Mouse (Mus musculus): ENCODE measurements around the gene Abcb9. TPM values are rescaled to one million over a fixed set of nuclear protein-coding genes. Genes with fewer than 3 reads are reported as not detected.

Gene Abcb9
- polyA plus RNA-seq, 1 experiment from 2014 or later, result 4.7 TPM

DNA sequence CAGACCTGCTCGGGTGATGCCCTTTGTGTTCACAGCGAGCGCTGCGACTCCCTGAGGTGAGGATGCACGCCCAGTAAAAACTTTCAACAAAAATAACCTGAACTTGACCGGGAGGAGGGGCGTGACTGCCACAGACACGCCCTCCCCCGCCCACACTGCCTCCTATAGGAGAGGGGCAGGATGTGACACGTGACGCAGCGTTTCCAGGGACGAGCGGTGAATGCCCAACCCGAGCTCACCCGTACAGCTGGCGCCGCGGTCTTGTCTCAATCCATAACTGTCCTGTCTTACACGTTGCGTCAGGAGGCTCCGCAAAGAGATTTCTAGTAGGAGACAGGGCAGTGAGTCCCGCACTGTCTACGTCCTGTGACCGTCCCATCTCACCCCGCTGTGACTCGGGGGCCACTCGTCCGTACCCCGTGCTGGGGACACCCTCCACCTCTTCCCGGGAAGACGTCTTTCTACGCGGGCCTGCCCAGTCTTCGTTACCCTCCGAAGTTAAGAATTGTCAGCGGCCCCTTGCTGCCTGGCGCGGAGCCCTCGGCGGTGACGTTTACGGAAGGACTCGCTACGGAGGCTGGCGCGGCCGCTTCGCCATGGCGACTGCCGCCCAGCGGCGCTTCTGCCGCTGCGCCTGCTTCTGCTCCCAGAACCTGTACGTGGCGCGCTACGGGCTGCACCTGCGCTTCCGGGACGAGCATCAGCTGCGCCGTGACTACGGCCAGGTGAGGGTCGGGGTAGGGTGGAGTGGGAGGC is 16.3 kb upstream of the Abcb9 start, which contains the start of gene Ogfod2:
Ogfod2 (plus strand) TSS at position 556 of the 756 bp plus-strand sequence.
- Histone ChIP-seq H3K4me3 (replicated peaks) (peak within 1 kb of the TSS; percentile 82), H3K36me3 (peaks cover 5% of the 10 kb centered on the region), H3K9me3 (no peaks in the 10 kb centered on the region), H3K27me3 (no peaks in the 10 kb centered on the region), H3K27ac (peak within 1 kb of the TSS; percentile 88), H3K4me1 (replicated peaks) (peaks cover 33% of the 10 kb centered on the region), H3K4me2 (replicated peaks) (peak within 1 kb of the TSS; percentile 76), H3K9ac (replicated peaks) (peak within 1 kb of the TSS; percentile 81)
- peak; percentile 96 for ATAC-seq
- under 1% methylated on average over 66 of the region's 66 CpGs for WGBS

DNA sequence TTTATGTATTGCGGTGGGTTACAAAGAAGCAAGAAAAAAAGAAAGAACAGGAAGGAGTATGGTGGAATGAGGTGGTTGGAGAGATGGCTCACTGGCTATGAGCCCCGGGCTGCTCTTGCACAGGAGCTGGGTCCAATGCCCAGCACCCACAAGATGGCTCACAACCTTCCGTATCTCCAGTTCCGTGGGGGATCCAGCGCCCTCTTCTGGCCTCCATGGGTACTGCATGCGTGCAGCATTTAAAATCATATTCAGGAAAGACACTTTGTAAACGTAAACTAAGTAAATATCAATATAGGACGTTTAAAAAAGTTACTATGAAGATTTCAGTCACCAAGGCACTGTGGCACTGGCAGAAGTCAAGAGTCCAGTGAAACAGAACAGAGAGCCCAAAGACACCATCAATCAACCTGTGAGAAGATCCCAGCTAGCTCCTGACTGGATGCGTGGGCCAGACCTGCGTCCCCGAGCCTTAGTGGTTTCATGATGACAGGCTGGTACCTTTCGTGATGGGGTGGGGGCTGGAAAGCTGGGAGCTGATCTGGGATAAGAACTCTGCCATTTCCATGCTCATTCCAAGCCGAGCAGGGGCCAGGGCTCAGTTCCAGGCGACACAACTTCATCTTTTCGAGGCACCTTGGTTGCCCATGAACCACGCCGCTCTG is 15.6 kb upstream of the Abcb9 start:
- Histone ChIP-seq H3K27ac (peak overlapping the region; percentile 48), H3K4me2 (replicated peaks) (peak overlapping the region; percentile 76), H3K9me3 (no peaks in the 10 kb centered on the region), H3K4me3 (replicated peaks) (peak overlapping the region; percentile 82), H3K27me3 (no peaks in the 10 kb centered on the region), H3K4me1 (replicated peaks) (peaks cover 27% of the 10 kb centered on the region), H3K9ac (replicated peaks) (peak overlapping the region; percentile 81), H3K36me3 (peaks cover 5% of the 10 kb centered on the region)
- WGBS, result 27% methylated on average over 17 of the region's 17 CpGs
- ATAC-seq, result peak; percentile 32; the same call in 1 of the 2 replicates

DNA sequence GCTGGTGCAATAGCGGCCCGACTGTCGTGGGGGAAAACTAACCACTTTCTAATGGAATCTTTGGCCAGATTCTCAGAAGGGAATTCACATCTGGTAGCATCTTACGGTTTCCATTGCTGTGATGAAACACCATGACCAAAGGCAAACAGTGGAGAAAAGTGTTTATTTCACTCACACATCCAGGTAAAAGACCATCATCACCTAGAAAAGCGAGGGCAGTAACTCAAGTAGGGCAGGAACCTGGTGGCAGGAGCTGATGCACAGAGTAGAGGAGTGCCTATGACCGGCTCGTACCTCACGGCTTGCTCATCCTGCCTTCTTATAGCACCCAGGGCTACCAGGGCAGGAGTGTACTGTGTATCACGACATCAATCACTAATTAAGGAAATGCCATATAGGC is 8.0 kb upstream of the Abcb9 start:
- 95% methylated on average over 9 of the region's 9 CpGs for WGBS
- Histone ChIP-seq H3K9ac (replicated peaks) (no peak overlapping the region), H3K4me3 (replicated peaks) (no peak overlapping the region), H3K4me2 (replicated peaks) (no peak overlapping the region), H3K27me3 (no peaks in the 10 kb centered on the region), H3K36me3 (0 out of 2 replicates have a peak, but pooled peaks cover 3% of the 10 kb centered on the region), H3K4me1 (replicated peaks) (no peaks in the 10 kb centered on the region), H3K9me3 (no peaks in the 10 kb centered on the region), H3K27ac (no peak overlapping the region)
- no peak for ATAC-seq

DNA sequence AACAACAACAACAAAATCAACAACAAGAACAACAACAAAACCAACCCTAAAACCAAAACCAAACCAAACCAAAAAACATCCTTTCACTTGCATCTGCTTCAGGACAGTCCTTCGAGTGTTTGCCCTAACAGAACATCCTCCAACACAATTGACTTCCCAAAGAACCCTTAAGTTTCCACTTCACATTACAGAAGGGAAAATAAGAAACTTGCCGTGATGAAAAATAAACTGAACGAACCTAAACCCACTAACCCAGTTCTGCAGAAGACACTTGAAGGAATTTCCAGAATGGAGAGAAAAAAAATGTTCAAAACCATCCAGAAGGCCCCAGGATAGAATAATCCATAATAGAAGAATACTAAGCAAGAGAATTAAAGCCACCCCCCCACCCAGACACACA is 7.4 kb upstream of the Abcb9 start:
- ATAC-seq, result no peak

DNA sequence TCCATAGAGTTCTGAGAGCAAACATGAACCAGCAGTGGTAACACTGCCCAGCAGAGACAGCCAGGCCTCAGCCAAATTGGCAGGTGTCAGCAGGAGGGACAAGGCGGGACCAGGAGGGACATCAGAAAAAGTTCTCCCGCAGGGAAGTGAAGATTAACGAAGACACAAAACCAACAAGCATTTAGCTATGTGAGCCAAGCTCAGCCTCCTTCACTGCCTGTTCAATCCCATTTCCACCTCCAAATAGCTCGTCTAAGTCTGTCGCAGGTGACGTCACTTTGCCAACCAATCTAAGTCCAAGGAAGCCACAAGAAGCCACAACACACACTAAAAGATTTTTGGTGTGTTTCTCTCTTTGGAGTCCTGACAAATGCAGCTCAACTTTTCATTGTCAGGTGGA is 6.7 kb upstream of the Abcb9 start:
- 85% methylated on average over 6 of the region's 6 CpGs for WGBS
- Histone ChIP-seq H3K9ac (replicated peaks) (no peak overlapping the region), H3K4me3 (replicated peaks) (no peak overlapping the region), H3K4me2 (replicated peaks) (no peak overlapping the region), H3K9me3 (no peaks in the 10 kb centered on the region), H3K4me1 (replicated peaks) (no peaks in the 10 kb centered on the region), H3K36me3 (0 out of 2 replicates have a peak, but pooled peaks cover 3% of the 10 kb centered on the region), H3K27ac (no peak overlapping the region), H3K27me3 (no peaks in the 10 kb centered on the region)
- no peak for ATAC-seq

More for the DNA sequence above, 7.4 kb upstream of the Abcb9 start:
- no peaks in the 10 kb centered on the region for H3K4me1 ChIP-seq (replicated peaks)
- 0 out of 2 replicates have a peak, but pooled peaks cover 3% of the 10 kb centered on the region for H3K36me3 ChIP-seq
- H3K9me3 ChIP-seq, result no peaks in the 10 kb centered on the region
- H3K9ac ChIP-seq (replicated peaks), result no peak overlapping the region
- 84% methylated on average over 3 of the region's 3 CpGs for WGBS
- H3K4me3 ChIP-seq (replicated peaks), result no peak overlapping the region
- no peak overlapping the region for H3K4me2 ChIP-seq (replicated peaks)
- no peak overlapping the region for H3K27ac ChIP-seq
- no peaks in the 10 kb centered on the region for H3K27me3 ChIP-seq

DNA sequence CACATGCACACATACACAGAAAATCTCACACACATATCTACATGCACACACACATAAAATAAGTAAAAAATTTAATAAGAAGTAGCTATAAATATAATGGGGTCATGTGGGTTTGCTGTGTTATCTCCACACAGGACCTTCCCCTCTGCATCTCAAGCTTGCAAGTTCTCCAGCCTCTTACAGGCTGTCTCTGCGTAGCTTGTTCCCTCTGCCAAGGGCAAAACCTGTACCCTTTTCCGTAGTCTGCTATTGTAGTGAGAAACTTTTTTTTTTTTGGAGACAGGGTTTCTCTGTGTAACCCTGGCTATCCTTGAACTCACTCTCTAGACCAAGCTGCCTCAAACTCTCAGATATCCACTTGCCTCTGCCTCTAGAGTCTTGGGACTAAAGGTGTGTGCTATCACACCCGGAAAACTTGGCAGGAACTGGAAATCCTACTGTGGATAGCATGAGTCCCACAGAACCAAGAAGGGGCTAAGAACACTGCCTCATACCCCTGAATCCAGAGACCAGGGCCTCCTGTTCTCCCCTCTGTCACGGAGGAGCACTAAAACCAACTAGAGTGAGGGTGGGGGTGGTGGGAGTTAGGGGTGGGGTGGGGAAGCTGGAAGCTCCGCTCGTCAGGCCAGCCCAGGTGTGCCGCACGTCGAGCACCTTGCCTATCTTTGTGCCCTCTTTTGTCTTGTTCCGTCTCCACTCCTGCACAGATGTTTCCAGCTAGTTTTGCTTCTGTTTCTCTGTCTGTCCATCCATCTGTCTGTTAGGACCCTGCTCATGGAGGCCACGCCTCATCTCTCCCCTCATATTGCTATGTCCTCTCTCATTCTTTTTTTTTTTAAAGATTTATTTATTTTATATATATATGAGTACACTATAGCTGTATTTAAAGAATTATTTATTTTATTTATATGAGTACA is 4.8 kb upstream of the Abcb9 start:
- WGBS, result 91% methylated on average over 11 of the region's 11 CpGs

DNA sequence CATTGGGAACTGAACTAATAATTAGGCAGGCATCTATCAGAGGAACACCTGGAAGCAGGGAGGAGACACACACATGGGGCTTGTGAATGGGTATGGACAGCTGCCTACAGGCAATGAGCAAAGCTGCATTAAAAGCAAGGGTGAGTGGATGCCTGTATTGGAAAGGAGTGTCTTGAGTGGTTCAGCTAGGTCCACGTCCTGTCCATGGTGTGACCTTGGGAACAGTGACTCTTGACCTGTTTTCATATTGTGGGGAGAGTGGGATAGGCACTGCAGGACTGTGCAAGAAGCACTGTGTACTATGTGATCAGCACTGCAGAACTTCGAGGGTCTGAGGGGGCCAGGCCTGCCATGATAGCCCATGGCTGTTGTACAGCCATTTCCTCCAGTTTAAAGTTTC is 3.3 kb upstream of the Abcb9 start:
- no peaks in the 10 kb centered on the region for H3K36me3 ChIP-seq
- peaks cover 20% of the 10 kb centered on the region for H3K27me3 ChIP-seq
- no peak for ATAC-seq
- H3K4me2 ChIP-seq (replicated peaks), result no peak overlapping the region
- 85% methylated on average over 2 of the region's 2 CpGs for WGBS
- H3K9ac ChIP-seq (replicated peaks), result no peak overlapping the region
- peaks cover 12% of the 10 kb centered on the region for H3K4me1 ChIP-seq (replicated peaks)
- H3K4me3 ChIP-seq (replicated peaks), result no peak overlapping the region
- H3K27ac ChIP-seq, result no peak overlapping the region
- H3K9me3 ChIP-seq, result no peaks in the 10 kb centered on the region

More for the DNA sequence above, 4.8 kb upstream of the Abcb9 start:
- peaks cover 7% of the 10 kb centered on the region for H3K4me1 ChIP-seq (replicated peaks)
- no peak overlapping the region for H3K4me3 ChIP-seq (replicated peaks)
- H3K9ac ChIP-seq (replicated peaks), result no peak overlapping the region
- H3K9me3 ChIP-seq, result no peaks in the 10 kb centered on the region
- ATAC-seq, result no peak
- peaks cover 7% of the 10 kb centered on the region; the same call in 1 of the 2 replicates for H3K27me3 ChIP-seq
- no peak overlapping the region for H3K4me2 ChIP-seq (replicated peaks)
- H3K27ac ChIP-seq, result no peak overlapping the region
- H3K36me3 ChIP-seq, result 0 out of 2 replicates have a peak, but pooled peaks cover 3% of the 10 kb centered on the region

DNA sequence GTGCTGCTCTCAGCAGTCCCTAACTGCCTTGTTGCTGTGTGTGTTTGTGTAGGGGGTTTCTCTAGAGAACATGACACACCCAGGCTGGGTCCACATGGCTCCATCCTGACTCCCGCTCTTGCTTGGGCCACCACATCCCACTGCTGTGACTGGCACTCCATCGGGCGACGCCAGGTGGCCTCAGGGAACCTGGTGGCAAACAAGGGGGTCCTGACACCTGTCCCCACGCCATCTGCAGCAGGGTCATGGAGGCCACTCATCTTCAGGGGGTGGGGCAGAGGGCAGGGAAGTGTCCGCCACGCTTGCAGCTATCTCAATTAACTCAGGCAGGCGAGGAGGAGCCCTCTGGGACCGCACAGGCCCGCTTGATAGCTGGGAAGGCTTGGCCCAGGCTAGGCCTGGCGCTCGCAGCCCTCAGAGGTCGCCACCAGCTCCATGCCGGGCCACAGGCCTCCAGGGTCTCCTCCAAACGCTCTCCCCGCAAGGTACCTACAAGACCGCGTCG is 469 bp downstream of the Abcb9 start:
- H3K4me1 ChIP-seq (replicated peaks), result peaks cover 12% of the 10 kb centered on the region
- H3K9me3 ChIP-seq, result no peaks in the 10 kb centered on the region
- H3K27me3 ChIP-seq, result peaks cover 22% of the 10 kb centered on the region
- H3K4me2 ChIP-seq (replicated peaks), result peak overlapping the region; percentile 55
- no peaks in the 10 kb centered on the region for H3K36me3 ChIP-seq
- H3K27ac ChIP-seq, result no peak overlapping the region
- H3K9ac ChIP-seq (replicated peaks), result peak overlapping the region; percentile 26
- H3K4me3 ChIP-seq (replicated peaks), result peak overlapping the region; percentile 42
- WGBS, result 10% methylated on average over 19 of the region's 19 CpGs
- peak; percentile 74 for ATAC-seq

DNA sequence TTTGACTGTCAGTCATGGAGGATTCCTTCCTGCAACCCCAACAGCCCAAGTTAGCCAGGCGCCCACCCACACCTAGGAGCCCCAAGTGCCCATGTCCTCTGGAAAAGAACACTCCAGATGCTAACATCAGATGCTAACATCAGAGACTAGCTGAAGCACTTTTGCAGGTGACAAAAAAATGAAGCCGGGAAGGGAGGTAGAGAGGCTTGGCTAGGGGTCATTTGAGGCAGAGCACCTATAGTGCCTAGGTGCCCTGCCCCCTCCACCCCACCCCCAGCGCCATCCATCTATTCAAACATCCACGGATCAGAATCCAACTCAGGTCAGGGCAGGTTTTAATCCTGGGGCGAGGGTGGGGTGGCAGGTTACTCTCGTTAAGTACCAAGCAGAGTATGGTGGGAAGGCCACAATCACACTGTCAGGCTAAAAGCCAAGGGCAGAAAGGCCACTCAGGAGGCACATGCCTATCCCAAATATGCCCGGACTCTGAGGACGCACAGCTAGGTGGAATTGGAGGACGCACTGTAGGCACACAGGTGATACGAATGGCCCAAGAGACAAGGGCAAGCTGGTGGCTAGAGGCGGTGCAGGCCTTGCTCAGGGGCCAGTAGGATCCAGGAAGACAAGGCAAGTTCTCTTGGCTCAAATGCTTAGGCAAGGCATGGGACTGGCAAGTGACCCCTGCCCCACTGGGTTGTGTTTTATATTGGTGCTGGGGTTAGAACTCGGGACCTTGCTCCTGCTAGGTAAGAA is 1.6 kb downstream of the Abcb9 start:
- WGBS, result 84% methylated on average over 12 of the region's 12 CpGs
- H3K4me3 ChIP-seq (replicated peaks), result no peak overlapping the region
- peaks cover 12% of the 10 kb centered on the region for H3K4me1 ChIP-seq (replicated peaks)
- H3K36me3 ChIP-seq, result no peaks in the 10 kb centered on the region
- no peak overlapping the region for H3K9ac ChIP-seq (replicated peaks)
- no peaks in the 10 kb centered on the region for H3K9me3 ChIP-seq
- H3K27ac ChIP-seq, result no peak overlapping the region
- ATAC-seq, result no peak
- no peak overlapping the region for H3K4me2 ChIP-seq (replicated peaks)
- peaks cover 22% of the 10 kb centered on the region for H3K27me3 ChIP-seq

DNA sequence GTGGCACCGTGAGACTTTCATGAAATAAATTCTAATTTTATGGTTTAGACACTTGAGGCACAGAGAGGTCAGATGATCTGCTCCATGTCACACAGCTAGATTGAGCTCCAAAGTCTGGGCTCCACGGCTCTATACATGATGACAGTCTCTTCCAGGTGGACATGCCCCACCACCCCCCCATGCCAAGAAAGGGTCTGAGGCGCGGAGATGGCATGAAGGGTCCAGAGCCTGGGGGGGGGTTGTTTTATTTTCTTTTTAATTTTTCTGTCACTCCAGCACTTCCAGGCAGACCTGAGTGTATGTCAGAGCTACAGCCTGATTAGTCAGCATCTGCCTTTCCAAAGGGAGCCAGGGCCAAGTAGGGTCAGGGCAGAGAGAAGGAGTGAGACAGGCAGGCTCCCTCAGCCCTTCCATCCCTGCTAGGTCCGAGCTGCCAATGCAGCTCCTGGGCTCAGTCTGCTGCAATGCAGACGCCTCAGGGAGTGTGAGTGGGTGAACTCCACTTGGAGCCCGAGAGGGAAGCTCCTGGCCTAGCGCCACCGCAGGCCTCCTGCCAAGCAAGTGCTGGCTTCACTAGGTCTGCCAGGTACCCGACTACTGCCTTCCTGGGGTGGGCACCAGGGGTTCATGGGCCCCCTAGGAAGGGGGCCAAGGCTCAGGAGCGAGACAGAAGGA is 2.3 kb downstream of the Abcb9 start:
- 79% methylated on average over 11 of the region's 11 CpGs for WGBS
- H3K4me1 ChIP-seq (replicated peaks), result peaks cover 12% of the 10 kb centered on the region
- H3K9me3 ChIP-seq, result no peaks in the 10 kb centered on the region
- peaks cover 22% of the 10 kb centered on the region for H3K27me3 ChIP-seq
- H3K36me3 ChIP-seq, result no peaks in the 10 kb centered on the region
- no peak overlapping the region for H3K4me2 ChIP-seq (replicated peaks)
- no peak overlapping the region for H3K27ac ChIP-seq
- no peak overlapping the region for H3K4me3 ChIP-seq (replicated peaks)
- no peak for ATAC-seq
- no peak overlapping the region for H3K9ac ChIP-seq (replicated peaks)

Measured in midbrain, embryonic 13.5 days (tissue).